Mouse (Mus musculus) heart, postnatal 0 days (tissue): ENCODE measurements at regions not wholly inside any gene's neighbourhood (a gene's known extent, or its start where the extent isn't known, plus 50 kb on each side); places are given as distances from the start of the nearest gene placed in this dataset.

Experiments used
- CTCF ChIP-seq: IDR thresholded peaks from 2 replicates; pipeline ENCODE4 v1.5.1; 2016; ENCODE audit warnings: antibody characterized with exemption, control low read depth, low read depth
- EP300 ChIP-seq: IDR thresholded peaks from 2 replicates; pipeline ENCODE4 v1.6.1; 2016; ENCODE audit warnings: antibody characterized with exemption, low read depth

GRCm38 (mm10) chr11:114226553-114226952 lies 159.7 kb upstream of the Sdk2 start:
- TF ChIP-seq CTCF: no peak
- TF ChIP-seq EP300: no peak
